Mouse (Mus musculus) macrophage (primary cell): ENCODE results near the gene Cops7a. TPM values are rescaled to one million over a fixed set of nuclear protein-coding genes. Genes with fewer than 3 reads are reported as not detected.
A peak's percentile ranks its signal among the peaks of the same experiment; 100 is the strongest.

Source experiments
- H3K27ac ChIP-seq: fragments of 350-480 bp; formaldehyde crosslinking; 2 replicates; pipeline ENCODE4 v1.9.0; 2021
- H3K36me3 ChIP-seq: fragments of 350-480 bp; formaldehyde crosslinking; 2 replicates; pipeline ENCODE4 v1.9.0; 2021; ENCODE audit errors: inconsistent target
- H3K4me3 ChIP-seq: fragments of 350-480 bp; formaldehyde crosslinking; 2 replicates; pipeline ENCODE4 v1.9.0; 2021; ENCODE audit errors: inconsistent target
- H3K79me2 ChIP-seq: fragments of 350-480 bp; formaldehyde crosslinking; 2 replicates; pipeline ENCODE4 v1.9.0; 2021; ENCODE audit errors: inconsistent target
- WGBS: methylation state at CpG from one replicate; pipeline ENCODE4 v1.1.7; 2026; ENCODE audit warnings: inconsistent platforms; ENCODE audit not compliant: missing documents; 5-methylcytosine and 5-hydroxymethylcytosine counted together
- polyA plus RNA-seq: library from polyadenylated mRNA; stranded (reverse); fragments of 250-400 nt; gene quantifications from 3 replicates; pipeline ENCODE4 v1.2.4, GENCODE M21; 2018; ENCODE audit warnings: inconsistent platforms

Gene Cops7a
- polyA plus RNA-seq, 1 experiment from 2014 or later = 42.8 TPM

DNA sequence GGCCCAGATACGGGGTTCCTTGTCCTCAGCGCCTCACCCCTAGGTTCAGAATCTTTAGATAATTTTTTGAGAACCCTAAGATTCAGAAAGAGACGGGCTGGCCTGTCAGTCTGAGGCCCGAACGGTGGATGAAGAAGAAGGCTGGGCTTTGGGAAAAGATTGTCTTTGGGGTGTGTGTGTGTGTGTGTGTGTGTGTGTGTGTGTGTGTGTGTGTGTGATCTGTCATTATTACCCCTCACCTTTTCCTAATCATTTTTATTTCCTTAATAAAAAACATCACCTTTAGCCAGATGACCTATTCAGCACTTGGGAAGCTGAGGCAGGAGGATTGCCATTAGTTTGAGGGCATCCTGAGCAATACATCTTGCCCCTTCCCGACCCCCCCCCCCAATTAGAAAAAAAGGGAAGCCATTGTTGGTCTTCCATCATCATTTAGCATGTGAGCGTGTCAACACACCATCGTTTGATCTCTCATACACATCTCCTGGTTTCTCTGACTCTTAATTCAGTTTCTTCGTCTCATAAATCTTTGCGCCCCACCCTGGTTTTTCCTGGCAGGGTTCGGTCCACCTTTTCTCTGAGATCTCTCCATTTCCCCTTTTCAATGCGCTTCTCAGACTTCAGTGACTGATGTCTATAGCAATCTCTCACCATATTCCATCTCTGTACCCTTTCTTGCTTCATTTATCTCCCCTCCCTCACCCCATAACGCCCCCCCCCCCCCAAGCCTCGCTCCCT is 46.3 kb downstream of the Cops7a start:
- peaks cover 25% of the 10 kb centered on the region for H3K79me2 ChIP-seq
- H3K36me3 ChIP-seq = peaks cover 17% of the 10 kb centered on the region; the same call in 1 of the 2 replicates
- no peak overlapping the region for H3K27ac ChIP-seq
- no peak overlapping the region for H3K4me3 ChIP-seq
- WGBS = 61% methylated on average over 12 of the region's 14 CpGs

GRCm38 (mm10) chr6:124918331-124918690 is 47.0 kb downstream of the Cops7a start:
- Histone ChIP-seq H3K4me3 (peak overlapping the region; percentile 29), H3K27ac (peak overlapping the region; percentile 41; the same call in 1 of the 2 replicates), H3K36me3 (peaks cover 20% of the 10 kb centered on the region; the same call in 1 of the 2 replicates), H3K79me2 (peaks cover 25% of the 10 kb centered on the region)
- WGBS = 54% methylated on average over 7 of the region's 7 CpGs

GRCm38 (mm10) chr6:124917518-124918330 is 47.6 kb downstream of the Cops7a start:
- H3K4me3 ChIP-seq = peak overlapping the region; percentile 29
- H3K27ac ChIP-seq = peak overlapping the region; percentile 41; the same call in 1 of the 2 replicates
- H3K79me2 ChIP-seq = peaks cover 25% of the 10 kb centered on the region
- 1% methylated on average over 46 of the region's 89 CpGs for WGBS
- peaks cover 20% of the 10 kb centered on the region; the same call in 1 of the 2 replicates for H3K36me3 ChIP-seq

GRCm38 (mm10) chr6:124916695-124917517 is 48.4 kb downstream of the Cops7a start:
- Histone ChIP-seq H3K36me3 (peaks cover 20% of the 10 kb centered on the region; the same call in 1 of the 2 replicates), H3K79me2 (peaks cover 25% of the 10 kb centered on the region), H3K4me3 (peak overlapping the region; percentile 78), H3K27ac (peak overlapping the region; percentile 57)
- 6% methylated on average over 66 of the region's 67 CpGs for WGBS

DNA sequence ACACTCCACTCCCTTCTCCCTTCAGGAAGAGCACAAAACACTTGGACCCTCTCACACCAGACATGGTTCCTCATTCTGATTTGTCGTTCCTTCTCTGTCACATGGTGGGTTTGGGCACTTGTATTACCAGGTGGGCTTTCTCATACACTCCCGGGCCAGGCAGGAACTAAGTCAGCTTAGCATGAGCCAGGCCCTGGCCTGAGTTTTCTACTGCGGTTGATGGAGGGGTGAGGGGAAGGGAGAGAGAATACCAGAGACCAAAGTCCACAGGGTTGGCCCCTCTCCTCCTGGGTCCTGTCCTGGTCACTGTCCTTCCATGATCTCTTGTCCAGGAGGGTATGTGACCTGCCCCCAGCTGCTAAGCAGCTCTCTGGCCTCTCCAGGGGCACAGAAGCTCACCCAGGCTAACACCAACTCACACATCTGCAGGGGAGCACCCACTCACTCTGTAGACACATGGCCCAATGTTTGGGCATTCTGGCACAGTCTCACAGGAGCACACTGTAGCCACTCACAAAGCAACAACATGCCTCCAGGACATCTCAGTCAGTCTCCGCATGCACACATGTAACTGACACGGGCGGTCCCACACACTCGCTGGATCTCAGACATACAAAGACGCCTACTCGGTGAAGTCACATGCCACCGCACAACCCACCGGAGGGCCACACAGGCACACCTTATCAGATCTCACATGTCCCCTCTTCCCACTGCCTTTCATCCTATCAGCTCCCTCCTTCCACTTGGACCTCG is 49.2 kb downstream of the Cops7a start:
- Histone ChIP-seq H3K4me3 (peak overlapping the region; percentile 78), H3K36me3 (peaks cover 20% of the 10 kb centered on the region; the same call in 1 of the 2 replicates), H3K79me2 (peaks cover 25% of the 10 kb centered on the region), H3K27ac (peak overlapping the region; percentile 57)
- WGBS = 47% methylated on average over 9 of the region's 12 CpGs

GRCm38 (mm10) chr6:124915160-124915941 is 50.0 kb downstream of the Cops7a start:
- WGBS = 81% methylated on average over 17 of the region's 22 CpGs
- peaks cover 25% of the 10 kb centered on the region for H3K79me2 ChIP-seq
- peak overlapping the region; percentile 78 for H3K4me3 ChIP-seq
- H3K36me3 ChIP-seq = peaks cover 20% of the 10 kb centered on the region; the same call in 1 of the 2 replicates
- peak overlapping the region; percentile 57; the same call in 1 of the 2 replicates for H3K27ac ChIP-seq

DNA sequence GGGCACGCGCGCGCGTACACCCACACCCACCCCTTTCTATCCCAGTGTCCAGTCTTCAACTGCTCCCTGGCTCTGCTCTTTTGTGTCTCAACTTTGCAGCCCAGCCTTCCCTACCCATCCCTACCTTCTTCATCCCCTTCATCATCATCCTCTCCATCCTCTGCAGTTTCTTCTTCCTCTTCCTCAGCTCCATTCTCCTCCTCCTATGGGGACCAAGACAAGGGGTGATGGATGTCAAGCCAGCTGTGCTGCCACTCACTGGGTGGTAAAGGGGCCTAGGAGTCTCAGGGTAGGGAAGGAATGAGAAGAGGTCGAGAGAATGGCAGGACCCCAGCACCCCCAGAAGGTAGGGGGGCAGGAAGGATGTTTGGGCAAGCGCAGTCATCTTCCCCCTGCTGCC is 50.8 kb downstream of the Cops7a start:
- Histone ChIP-seq H3K4me3 (no peak overlapping the region), H3K27ac (no peak overlapping the region), H3K36me3 (peaks cover 20% of the 10 kb centered on the region; the same call in 1 of the 2 replicates), H3K79me2 (peaks cover 25% of the 10 kb centered on the region)
- WGBS = 90% methylated on average over 7 of the region's 7 CpGs

- Histone ChIP-seq H3K36me3 (peaks cover 20% of the 10 kb centered on the region; the same call in 1 of the 2 replicates), H3K79me2 (peaks cover 25% of the 10 kb centered on the region), H3K27ac (peak overlapping the region; percentile 22), H3K4me3 (no peak overlapping the region)
- 94% methylated on average over 12 of the region's 14 CpGs for WGBS
These were observed 51.5 kb downstream of the Cops7a start for GRCm38 (mm10) chr6:124913721-124914285.

DNA sequence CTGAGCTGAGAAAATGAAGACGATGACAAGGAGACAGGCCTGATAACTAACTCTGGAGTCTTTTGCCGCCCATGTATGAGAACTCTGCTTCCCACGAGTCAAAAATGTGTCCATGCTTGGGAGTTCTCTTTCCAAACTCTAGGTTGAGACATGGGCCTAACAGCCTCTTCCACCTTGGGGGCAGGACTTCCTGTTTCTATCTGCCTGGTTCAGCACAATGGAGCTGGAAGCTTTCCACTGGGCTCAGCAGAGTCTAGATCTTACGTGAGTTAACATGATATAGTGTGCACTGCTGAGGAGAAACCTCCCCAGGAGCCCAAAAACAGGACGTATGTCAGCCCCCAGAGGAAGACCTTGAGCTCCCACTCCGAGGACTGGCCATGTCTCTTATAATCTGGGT is 52.1 kb downstream of the Cops7a start:
- WGBS = 54% methylated on average over 6 of the region's 6 CpGs
- Histone ChIP-seq H3K4me3 (no peak overlapping the region), H3K79me2 (peaks cover 25% of the 10 kb centered on the region), H3K27ac (peak overlapping the region; percentile 22), H3K36me3 (peaks cover 20% of the 10 kb centered on the region; the same call in 1 of the 2 replicates)

- Histone ChIP-seq H3K27ac (no peak within 1 kb of the TSS), H3K79me2 (peaks cover 21% of the 10 kb centered on the region), H3K36me3 (peaks cover 20% of the 10 kb centered on the region; the same call in 1 of the 2 replicates), H3K4me3 (no peak within 1 kb of the TSS)
- WGBS = 42% methylated on average over 11 of the region's 13 CpGs
These were observed 53.7 kb downstream of the Cops7a start, which contains the start of gene Lag3 for GRCm38 (mm10) chr6:124911533-124912218. Lag3 (minus strand) TSS chr6:124911705.

- Histone ChIP-seq H3K27ac (no peak overlapping the region), H3K79me2 (peaks cover 4% of the 10 kb centered on the region; the same call in 1 of the 2 replicates), H3K36me3 (peaks cover 13% of the 10 kb centered on the region; the same call in 1 of the 2 replicates), H3K4me3 (no peak overlapping the region)
- WGBS = 41% methylated on average over 30 of the region's 32 CpGs
These were observed 55.3 kb downstream of the Cops7a start for GRCm38 (mm10) chr6:124910032-124910431.
